Mouse (Mus musculus): Measurements from ENCODE around the gene Cga. TPM values are rescaled to one million over a fixed set of nuclear protein-coding genes. Genes with fewer than 3 reads are reported as not detected.

Cga gene
- total and polyA plus RNA-seq, 3 experiments, result not detected

DNA sequence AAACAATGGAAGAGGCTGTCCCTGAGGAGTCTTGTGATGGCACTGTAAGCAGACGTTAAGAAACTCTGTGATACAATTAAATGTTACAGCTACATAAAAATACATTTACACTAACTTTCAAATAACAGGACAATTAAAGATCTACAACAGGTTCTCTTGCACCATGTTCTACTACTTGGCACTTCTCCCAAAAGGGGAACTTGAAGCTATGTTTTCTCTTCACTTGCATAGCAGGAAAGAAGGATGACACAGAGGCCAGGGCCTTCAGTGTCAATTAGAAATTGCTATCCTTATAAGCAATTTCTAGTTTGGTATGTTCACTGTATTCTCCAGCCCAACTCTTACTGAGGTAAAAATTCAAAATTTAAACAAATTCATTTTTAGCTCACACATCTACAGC lies 19.3 kb upstream of the Cga start:
- H3K4me2 ChIP-seq (ENCODE audit: insufficient read depth, low read depth, poor library complexity, severe bottlenecking), result no peak overlapping the region
- TF ChIP-seq CTCF (conservative IDR thresholded peaks at IDR 0.05 in 1 of 2, IDR thresholded peaks at IDR 0.05 in 1 of 2; ENCODE audit: low read depth in 2 of 2, low read length in 2 of 2) (no peak), MAZ (IDR thresholded peaks at IDR 0.05; ENCODE audit: low read depth, low read length) (no peak), IRF4 (IDR thresholded peaks at IDR 0.05; ENCODE audit: low read depth, low read length) (no peak), POLR2AphosphoS2 (IDR thresholded peaks at IDR 0.05; ENCODE audit: low read depth, low read length) (no peak), ETS1 (conservative IDR thresholded peaks at IDR 0.05; ENCODE audit: low read depth, low read length) (no peak), USF2 (conservative IDR thresholded peaks at IDR 0.05; ENCODE audit: low read depth, low read length) (no peak)
- no peak for DNase-seq (ENCODE audit: extremely low read depth)
- dilution Hi-C loops (cut with MboI; ENCODE audit: extremely low pct_ligation_motif_present, extremely low pct_unique_long_range_greater_than_20kb, low sequenced_read_pairs), result no loop called here
- no peak overlapping the region for H3K9ac ChIP-seq (ENCODE audit: insufficient read depth, low read depth)
- no peaks in the 10 kb centered on the region for H3K27me3 ChIP-seq (replicated peaks)
- H3K4me3 ChIP-seq (replicated peaks in 1 of 3; ENCODE audit: low read depth in 2 of 3, low read length in 2 of 3, poor library complexity in 1 of 3), result no peak overlapping the region
- H3K4me1 ChIP-seq (ENCODE audit: control insufficient read depth in 1 of 2, insufficient read depth in 2 of 2), result peaks cover 0 to 43% of the 10 kb centered on the region in 2 experiments; a peak in 2 of 4 replicates
- in situ Hi-C loops (cut with MboI; ENCODE audit: low pct_ligation_motif_present, low pct_unique_long_range_greater_than_20kb, low sequenced_read_pairs), result no loop called here
- H3K9me3 ChIP-seq (replicated peaks; ENCODE audit: low read length), result no peaks in the 10 kb centered on the region
- no peak overlapping the region for H3K27ac ChIP-seq (ENCODE audit: insufficient read depth, low read depth)
- H3K79me2 ChIP-seq (replicated peaks; ENCODE audit: control insufficient read depth, extremely low read depth, insufficient read depth, poor library complexity, severe bottlenecking), result peaks cover 58% of the 10 kb centered on the region
- peaks cover 0 to 22% of the 10 kb centered on the region in 2 experiments for H3K36me3 ChIP-seq (replicated peaks in 1 of 2; ENCODE audit: control insufficient read depth in 1 of 2, insufficient read depth in 1 of 2, low read length in 1 of 2)

DNA sequence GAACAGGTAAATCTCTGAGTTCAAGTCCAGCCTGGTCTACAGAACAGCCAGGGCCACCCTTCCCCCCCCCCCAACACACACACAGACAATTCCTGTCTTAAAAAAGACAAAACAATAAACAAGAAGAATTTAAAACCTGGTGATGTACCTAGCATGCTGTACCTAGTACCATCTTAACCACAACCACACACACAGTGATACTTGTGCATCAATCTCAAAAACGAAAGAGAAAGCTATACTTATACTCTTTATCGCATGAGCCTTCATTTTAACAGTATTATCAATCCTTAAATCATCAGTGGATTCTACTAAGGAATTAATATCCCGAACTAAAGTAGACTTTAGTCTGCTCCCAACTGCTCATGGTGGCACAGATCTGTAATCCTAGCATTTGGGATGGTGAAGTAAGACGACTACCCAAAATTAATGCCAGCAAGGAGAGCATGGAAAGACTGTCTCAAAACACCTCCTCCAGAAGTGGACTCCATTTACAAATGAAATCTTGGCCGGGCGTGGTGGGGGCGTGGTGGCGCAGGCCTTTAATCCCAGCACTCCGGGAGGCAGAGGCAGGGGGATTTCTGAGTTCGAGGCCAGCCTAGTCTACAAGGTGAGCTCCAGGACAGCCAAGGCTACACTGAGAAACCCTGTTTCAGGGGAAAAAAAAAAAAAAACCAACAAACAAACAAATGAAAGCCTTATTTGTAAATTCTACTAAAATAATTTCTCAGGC lies 12.5 kb upstream of the Cga start:
- H3K27me3 ChIP-seq (replicated peaks), result no peaks in the 10 kb centered on the region
- dilution Hi-C loops (cut with MboI; ENCODE audit: extremely low pct_ligation_motif_present, extremely low pct_unique_long_range_greater_than_20kb, low sequenced_read_pairs), result no loop called here
- no peak for DNase-seq (ENCODE audit: extremely low read depth)
- no peaks in the 10 kb centered on the region for H3K9me3 ChIP-seq (replicated peaks; ENCODE audit: low read length)
- peaks cover 52% of the 10 kb centered on the region for H3K79me2 ChIP-seq (replicated peaks; ENCODE audit: control insufficient read depth, extremely low read depth, insufficient read depth, poor library complexity, severe bottlenecking)
- peak overlapping the region; percentile 85 for H3K4me2 ChIP-seq (ENCODE audit: insufficient read depth, low read depth, poor library complexity, severe bottlenecking)
- TF ChIP-seq MAX (IDR thresholded peaks at IDR 0.05; ENCODE audit: low read length), result no peak
- TF ChIP-seq ZC3H11A (IDR thresholded peaks at IDR 0.05; ENCODE audit: low read depth, low read length), result no peak
- no peak for TF ChIP-seq SIN3A (IDR thresholded peaks at IDR 0.05; ENCODE audit: low read length)
- no peak for TF ChIP-seq ZKSCAN1 (IDR thresholded peaks at IDR 0.05; ENCODE audit: borderline replicate concordance, low read depth, low read length)
- no peak for TF ChIP-seq KAT2A (IDR thresholded peaks at IDR 0.05; ENCODE audit: insufficient replicate concordance, low read length)
- TF ChIP-seq ETS1 (conservative IDR thresholded peaks at IDR 0.05; ENCODE audit: low read depth, low read length), result no peak
- peak overlapping the region in 1 of 3 experiments; percentile 69 for H3K4me3 ChIP-seq (replicated peaks in 1 of 3; ENCODE audit: low read depth in 2 of 3, low read length in 2 of 3, poor library complexity in 1 of 3)
- H3K36me3 ChIP-seq (replicated peaks in 1 of 2; ENCODE audit: control insufficient read depth in 1 of 2, insufficient read depth in 1 of 2, low read length in 1 of 2), result peaks cover 0 to 10% of the 10 kb centered on the region in 2 experiments
- no peak overlapping the region for H3K27ac ChIP-seq (ENCODE audit: insufficient read depth, low read depth)
- in situ Hi-C loops (cut with MboI; ENCODE audit: low pct_ligation_motif_present, low pct_unique_long_range_greater_than_20kb, low sequenced_read_pairs), result no loop called here
- H3K4me1 ChIP-seq (ENCODE audit: control insufficient read depth in 1 of 2, insufficient read depth in 2 of 2), result peaks cover 4 to 37% of the 10 kb centered on the region in 2 experiments; a peak in 3 of 4 replicates
- no peak overlapping the region for H3K9ac ChIP-seq (ENCODE audit: insufficient read depth, low read depth)

GRCm38 (mm10) chr4:34881851-34882250 lies 11.7 kb upstream of the Cga start:
- peaks cover 4 to 32% of the 10 kb centered on the region in 2 experiments; a peak in 3 of 4 replicates for H3K4me1 ChIP-seq (ENCODE audit: control insufficient read depth in 1 of 2, insufficient read depth in 2 of 2)

More at GRCm38 (mm10) chr4:34881851-34882250, 11.7 kb upstream of the Cga start:
- in situ Hi-C loops (cut with MboI; ENCODE audit: low pct_ligation_motif_present, low pct_unique_long_range_greater_than_20kb, low sequenced_read_pairs) (no loop called here), dilution Hi-C loops (cut with MboI; ENCODE audit: extremely low pct_ligation_motif_present, extremely low pct_unique_long_range_greater_than_20kb, low sequenced_read_pairs) (no loop called here)
- H3K36me3 ChIP-seq (replicated peaks in 1 of 2; ENCODE audit: control insufficient read depth in 1 of 2, insufficient read depth in 1 of 2, low read length in 1 of 2), result peaks cover 0 to 4% of the 10 kb centered on the region in 2 experiments
- peaks cover 45% of the 10 kb centered on the region for H3K79me2 ChIP-seq (replicated peaks; ENCODE audit: control insufficient read depth, extremely low read depth, insufficient read depth, poor library complexity, severe bottlenecking)
- TF ChIP-seq IRF4 (IDR thresholded peaks at IDR 0.05; ENCODE audit: low read depth, low read length), result no peak
- H3K27ac ChIP-seq (ENCODE audit: insufficient read depth, low read depth), result no peak overlapping the region
- peak overlapping the region; percentile 85 for H3K4me2 ChIP-seq (ENCODE audit: insufficient read depth, low read depth, poor library complexity, severe bottlenecking)
- DNase-seq (ENCODE audit: extremely low read depth), result peak; percentile 8
- H3K4me3 ChIP-seq (replicated peaks in 1 of 3; ENCODE audit: low read depth in 2 of 3, low read length in 2 of 3, poor library complexity in 1 of 3), result peak overlapping the region; percentile 69 to 97 (median 88)
- no peaks in the 10 kb centered on the region for H3K9me3 ChIP-seq (replicated peaks; ENCODE audit: low read length)
- peak overlapping the region; percentile 93 for H3K9ac ChIP-seq (ENCODE audit: insufficient read depth, low read depth)
- H3K27me3 ChIP-seq (replicated peaks), result no peaks in the 10 kb centered on the region
